Mouse (Mus musculus) embryo, embryonic 10.5 days (tissue): ENCODE measurements around the gene Pidd1.
"Not testable (repeated sequence)": the region's sequence is repeated elsewhere in the genome, so short reads cannot be mapped to it uniquely, and the experiment has no call there.

Source experiments
- DNase-seq: peaks from one replicate; pipeline ENCODE4 v3.0.0-alpha.2; 2015; ENCODE audit warnings: low spot score

Pidd1 gene

DNA sequence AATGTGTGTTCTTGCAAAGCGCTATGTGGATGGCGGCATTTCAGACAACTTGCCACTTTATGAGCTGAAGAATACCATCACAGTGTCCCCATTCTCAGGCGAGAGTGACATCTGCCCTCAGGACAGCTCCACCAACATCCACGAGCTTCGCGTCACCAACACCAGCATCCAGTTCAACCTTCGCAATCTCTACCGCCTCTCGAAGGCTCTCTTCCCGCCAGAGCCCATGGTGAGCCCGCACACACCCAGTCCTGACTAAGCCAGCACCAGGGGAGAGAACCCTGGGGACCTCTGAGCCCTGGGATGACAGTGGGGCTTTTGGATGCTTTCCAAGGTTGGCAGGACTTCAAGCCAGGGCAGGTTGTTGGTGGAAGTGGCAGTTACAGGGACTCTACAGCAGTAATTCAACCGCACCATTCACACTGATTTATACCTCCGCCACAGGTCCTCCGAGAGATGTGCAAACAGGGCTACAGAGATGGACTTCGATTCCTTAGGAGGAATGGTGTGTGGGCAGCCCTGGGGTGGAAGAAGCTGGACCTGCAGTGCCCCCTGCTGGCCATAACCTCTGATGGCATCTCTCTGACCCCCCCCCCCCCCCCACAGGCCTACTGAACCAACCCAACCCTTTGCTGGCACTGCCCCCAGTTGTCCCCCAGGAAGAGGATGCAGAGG lies 14.3 kb upstream of the Pidd1 start:
- DNase-seq = peak; percentile 61

DNA sequence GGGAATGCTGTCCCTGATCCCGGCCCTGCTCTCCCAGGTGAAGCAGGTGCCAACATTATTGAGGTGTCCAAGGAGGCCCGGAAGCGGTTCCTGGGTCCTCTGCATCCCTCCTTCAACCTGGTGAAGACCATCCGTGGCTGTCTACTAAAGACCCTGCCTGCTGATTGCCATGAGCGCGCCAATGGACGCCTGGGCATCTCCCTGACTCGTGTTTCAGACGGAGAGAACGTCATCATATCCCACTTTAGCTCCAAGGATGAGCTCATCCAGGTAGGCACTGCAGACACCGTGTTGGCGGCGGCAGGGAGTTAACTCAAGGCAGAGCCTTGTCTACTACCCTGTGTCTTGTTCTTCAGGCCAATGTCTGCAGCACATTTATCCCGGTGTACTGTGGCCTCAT lies 13.4 kb upstream of the Pidd1 start:
- no peak for DNase-seq

DNA sequence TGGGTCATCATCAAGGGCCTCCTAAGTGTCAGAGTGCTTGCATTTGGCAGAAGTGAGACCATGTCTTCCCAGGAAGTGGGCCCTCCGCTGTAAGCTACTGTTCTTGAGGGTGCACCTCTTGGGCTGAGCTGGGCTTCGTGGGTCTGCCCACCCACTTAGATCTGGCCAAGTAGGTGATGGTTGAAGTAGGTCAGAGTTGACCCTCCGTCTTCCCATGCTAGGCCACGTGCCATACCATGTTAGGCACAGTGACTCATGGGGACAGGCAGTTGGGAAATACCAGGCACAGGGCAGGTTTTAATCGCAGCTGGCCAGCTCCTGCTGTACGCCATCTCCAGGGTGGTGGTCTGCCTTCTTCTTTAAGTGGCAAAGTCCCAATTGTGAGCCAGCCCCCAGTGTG lies 12.9 kb upstream of the Pidd1 start:
- DNase-seq = no peak

DNA sequence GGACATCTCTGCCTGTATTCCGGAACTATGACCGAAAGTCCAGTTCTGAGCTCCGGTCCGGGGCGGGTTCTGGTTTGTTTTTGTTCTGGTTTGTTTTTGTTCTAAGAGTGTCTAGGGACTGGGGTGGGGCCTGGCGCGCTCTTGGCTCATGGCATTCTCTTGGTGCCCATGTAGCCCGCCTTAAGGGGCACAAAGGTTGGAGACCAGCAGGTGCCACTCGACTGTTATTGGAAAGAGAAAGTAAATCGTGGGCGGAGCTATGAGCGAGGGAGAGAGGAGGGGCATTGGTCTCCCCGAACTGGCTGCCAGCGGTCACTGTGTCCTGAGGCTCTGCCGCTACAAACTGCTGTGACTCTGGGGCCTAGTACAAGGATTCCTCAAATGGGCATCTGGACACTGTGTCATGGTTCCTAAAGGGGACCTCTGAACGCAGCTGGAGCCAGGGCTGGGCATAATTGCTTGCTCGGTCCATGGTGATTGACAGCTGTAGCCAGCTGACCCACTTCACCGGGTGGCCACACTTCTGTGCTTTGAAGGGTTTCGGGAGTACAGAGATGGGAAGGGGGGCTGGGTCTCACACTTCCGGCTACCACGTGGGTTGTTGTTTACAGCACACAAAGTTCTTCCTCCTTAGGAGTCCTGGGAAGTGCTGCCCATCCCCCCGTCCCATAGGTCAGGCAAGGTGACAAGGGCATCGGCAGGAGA lies 11.9 kb upstream of the Pidd1 start:
- DNase-seq = peak; percentile 76

DNA sequence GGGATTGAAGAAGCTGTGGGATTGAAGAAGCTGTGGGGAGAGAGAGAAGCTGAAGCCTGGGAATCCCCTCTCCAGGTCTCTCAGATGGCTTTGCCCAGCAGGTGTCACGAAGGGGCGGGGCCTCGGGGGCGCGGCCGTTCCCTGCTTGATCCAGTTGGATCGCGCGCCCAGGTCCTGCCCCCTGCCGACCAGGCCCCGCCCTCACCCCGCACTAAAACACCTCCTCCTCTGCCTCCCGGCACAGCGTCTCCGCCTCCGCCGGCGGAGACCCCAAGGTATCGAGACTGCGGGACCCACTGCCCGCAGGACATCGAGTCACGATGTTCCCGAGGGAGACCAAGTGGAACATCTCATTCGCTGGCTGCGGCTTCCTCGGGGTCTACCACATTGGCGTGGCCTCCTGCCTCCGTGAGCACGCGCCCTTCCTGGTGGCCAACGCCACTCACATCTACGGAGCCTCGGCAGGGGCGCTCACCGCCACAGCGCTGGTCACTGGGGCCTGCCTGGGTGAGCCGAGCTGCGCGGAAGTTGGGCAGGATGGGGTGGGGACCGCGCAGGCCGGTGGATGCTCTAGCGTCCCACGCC lies 11.2 kb upstream of the Pidd1 start, which contains the start of gene Pnpla2:
TSS of gene Pnpla2 (plus strand) at position 232 of the 585 bp plus-strand sequence.
- DNase-seq = peak; percentile 91

DNA sequence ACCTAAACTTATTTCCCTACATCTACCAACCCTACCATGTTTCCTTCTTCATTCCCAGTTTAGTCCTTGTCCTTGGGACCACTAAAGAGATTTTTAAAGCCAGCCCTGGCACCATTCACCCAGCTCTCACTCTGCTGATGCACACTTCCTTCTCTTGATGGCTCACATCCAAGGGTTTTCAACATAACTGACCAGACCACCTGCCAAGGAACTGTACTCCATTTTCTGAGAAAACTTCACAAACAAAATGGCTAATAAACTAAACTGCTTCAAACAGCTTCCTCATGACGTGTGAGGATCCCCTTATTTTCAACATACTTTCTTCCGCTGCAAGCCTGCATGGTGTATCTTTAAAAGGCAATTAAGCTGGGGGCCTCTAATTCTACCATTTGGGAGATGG lies 9.8 kb upstream of the Pidd1 start:
- no peak for DNase-seq

DNA sequence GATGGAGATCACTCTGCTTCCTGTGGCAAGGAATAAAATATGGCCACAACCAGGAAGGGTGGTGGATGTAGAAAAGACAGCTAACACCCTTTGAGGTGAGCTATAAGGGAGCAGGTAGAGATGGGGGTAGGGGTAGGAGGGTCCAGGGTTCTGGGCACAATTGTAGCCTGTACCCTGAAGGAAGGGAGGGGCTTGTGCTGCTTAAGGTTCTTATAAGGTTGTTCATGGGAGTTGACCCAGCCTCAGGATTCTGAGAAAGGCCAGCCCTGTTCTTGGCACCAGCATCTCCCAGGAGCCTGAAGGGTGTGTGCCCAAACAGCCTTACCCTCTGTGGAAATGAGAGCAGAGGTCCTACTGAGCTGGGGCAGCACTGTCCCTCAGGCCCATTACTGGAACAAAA lies 8.1 kb upstream of the Pidd1 start:
- no peak for DNase-seq

DNA sequence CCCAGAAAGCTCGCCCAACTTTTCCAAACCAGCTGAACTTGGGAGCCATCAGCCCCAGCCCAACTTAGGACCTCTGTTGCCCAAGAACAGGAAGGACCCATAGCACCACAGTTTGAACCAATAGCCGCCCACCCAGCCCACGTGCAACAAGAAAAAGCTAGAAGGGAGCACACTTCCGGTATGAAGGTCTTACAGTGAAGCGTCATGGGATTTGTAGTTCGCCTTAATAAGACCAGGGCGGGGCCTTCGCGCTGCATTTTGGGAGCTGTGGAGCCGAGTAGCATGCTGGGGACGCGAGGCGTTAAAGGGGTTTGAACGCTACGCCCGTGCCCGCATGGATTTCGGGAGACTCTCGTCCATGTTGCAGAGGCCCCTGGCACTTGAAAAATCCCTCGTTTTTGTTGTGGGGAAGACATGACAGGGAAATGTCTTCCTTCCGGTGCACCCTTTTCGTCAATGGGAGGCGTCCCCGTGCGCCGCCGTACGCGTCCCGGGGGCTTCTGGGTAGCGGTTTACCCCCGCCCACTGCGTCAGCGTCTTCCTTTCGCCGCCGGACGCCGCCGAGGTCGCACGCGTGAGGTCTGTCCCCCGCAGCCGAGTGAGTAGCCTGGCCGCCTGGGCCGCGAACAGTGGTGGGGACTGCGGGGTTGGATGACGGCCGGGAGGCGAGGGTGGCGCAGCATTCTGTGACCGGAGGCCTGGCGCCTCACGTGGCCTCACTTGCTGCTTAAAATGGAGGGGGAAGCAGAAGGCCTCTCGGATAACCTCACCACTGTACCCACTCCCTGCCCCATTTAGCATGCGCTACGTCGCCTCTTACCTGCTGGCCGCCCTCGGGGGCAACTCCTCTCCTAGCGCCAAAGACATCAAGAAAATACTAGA lies 3.5 kb upstream of the Pidd1 start, which contains the start of gene Rplp2:
TSS of gene Rplp2 (plus strand) at position 261 of the 882 bp plus-strand sequence.
- DNase-seq = peak; percentile 97

DNA sequence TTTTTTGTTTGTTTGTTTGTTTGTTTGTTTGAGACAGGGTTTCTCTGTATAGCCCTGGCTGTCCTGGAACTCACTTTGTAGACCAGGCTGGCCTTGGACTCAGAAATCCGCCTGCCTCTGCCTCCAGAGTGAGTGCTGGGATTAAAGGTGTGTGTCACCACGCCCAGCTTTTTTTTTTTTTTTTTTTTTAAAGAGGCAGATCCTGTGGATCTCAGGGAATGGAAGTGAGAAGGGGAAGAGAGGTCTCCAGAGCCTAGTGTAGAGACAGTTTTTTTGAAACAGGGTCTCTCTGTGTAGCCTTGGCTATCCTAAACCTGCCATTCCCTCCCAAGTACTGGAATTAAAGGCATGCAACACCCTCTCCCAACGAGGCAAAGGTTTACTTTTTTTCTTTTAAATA lies 2.5 kb upstream of the Pidd1 start:
- DNase-seq = not testable (repeated sequence)

DNA sequence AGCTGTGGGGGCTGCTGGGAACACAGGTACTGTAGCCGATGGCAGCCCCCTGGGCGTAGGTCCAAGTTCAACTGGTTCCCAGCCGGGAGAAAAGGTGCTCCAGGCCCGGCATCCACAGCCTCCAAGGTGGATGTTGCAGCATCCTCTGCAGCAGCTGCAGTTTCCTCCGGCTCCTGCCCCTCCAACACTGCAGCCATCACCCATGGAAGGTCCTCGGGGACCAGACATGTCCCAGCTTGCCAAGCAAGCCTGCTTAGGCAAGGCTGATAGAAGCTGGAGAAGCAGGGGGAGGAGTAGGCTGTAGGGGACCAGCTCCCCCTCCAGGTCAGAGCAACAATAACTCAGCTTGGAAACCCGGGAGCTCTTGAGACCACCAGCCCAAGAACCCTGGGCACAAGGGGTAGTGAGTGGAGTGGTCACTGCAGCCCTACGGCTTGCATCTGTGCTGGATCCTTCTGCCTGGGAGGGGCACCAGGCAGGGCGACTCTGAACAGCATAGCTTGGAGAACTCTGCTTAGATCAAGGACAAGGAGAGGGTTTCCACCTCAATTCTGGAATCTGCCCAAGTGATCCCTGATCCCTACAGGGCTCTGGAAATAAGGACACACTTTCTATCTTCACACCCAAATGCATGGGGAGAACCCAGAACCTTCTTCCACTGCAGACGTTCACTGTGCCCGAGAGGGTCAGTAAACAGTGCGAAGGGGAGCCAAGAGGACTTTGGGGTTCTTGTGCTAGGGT lies 574 bp downstream of the Pidd1 start:
- peak; percentile 77 for DNase-seq

DNA sequence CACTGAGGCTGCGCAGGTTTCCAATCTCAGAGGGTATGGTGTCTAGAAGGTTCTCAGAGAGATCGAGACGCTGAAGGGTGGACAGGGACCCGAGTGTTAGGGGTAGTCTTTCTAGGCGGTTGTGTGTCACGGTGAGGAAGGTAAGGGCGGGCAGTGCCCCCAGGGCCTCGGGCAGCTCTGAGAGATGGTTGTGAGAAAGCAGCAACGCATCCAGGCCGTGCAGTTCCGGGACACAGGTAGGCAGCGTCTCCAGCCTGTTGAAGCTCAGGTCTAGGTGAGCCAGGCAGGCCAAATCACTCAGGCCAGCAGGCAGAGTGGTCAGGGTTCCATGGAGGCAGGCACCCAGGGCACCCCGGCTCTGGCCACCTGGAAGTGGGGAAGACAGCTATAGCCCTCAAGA lies 1.6 kb downstream of the Pidd1 start:
- no peak for DNase-seq

DNA sequence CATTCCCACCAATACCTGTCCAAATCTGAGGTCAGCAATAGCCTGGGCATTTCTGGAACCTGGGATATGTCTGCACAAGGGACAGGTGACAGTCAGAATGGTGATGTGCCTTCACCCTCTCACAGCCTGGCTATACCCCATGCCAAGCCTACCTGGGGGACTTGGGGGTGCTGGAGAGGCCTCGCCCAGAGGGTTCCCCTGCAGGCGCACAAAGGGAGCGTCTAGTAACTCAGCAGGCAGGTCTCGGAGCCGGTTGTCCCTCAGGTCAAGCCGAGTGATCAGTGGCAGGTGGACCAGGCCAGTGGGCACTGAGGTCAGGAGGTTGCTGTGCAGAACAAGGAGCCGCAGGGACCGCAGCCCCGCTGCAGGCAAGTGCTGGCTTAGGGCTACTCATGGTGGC lies 2.4 kb downstream of the Pidd1 start:
- DNase-seq = no peak

DNA sequence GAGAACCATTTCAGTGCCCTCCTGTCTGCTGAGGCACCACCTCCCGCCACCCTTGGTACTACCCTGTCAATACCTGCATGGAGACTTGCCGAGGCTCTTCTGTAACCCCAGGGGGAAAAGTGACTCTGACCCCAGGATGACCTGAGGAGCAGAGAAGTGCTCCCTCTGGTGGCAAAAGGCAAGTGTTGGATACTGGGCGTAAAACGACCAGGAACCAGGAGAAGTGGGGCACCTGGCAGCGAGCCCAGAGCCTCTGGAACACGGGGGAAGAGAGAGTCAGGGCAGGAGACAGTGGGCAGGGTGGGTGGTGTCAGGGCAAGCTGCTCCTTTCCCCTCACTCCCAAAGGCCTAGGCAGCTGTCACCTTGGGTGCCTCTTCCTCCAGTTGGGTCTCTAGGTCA lies 3.2 kb downstream of the Pidd1 start:
- DNase-seq = peak; percentile 71

DNA sequence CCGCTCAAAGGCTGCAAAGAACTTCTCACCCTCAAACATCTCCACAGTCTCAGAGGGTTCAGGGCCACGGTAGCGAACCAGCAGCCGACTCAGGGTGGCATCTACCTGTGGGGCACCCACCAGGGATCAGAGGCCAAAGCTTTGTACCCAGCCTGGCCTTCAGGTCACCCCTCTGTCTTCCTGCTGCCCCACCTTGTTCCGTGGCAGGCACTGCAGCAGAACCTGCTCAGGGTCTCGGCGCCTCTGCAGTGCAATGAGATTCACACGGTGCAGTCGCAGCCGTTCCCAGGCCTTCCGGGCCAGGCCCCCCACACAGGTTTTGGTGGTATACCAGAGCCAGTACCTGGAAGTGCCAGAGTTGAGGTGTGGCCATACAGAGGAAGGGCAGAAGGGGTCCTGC lies 4.0 kb downstream of the Pidd1 start:
- DNase-seq = no peak

DNA sequence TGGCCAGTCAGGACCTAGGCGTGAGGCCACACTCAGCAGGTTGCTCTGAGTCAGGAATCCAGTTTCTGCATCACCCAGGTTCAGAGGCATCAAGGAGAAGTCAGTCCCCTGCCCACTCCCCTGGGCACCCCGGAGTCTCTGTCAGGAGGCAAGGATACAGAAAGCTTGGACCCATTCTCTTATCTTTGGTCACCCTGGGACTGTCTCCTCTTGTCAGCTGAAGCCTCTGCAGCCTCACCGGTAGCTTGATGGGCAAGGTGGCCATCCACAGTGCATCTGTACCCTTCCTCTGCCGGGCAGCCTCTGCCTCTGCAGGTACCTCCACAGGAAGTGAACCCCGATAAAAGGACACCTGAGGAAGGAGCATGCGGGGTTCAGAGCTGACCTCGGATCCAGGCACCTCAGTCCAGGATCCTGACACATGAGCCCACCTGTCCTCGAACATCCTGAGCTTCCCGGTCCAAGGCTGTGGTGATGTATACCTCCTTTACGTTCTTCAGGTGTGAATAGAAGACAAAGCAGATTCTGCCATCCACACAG lies 4.6 kb downstream of the Pidd1 start:
- DNase-seq = no peak

DNA sequence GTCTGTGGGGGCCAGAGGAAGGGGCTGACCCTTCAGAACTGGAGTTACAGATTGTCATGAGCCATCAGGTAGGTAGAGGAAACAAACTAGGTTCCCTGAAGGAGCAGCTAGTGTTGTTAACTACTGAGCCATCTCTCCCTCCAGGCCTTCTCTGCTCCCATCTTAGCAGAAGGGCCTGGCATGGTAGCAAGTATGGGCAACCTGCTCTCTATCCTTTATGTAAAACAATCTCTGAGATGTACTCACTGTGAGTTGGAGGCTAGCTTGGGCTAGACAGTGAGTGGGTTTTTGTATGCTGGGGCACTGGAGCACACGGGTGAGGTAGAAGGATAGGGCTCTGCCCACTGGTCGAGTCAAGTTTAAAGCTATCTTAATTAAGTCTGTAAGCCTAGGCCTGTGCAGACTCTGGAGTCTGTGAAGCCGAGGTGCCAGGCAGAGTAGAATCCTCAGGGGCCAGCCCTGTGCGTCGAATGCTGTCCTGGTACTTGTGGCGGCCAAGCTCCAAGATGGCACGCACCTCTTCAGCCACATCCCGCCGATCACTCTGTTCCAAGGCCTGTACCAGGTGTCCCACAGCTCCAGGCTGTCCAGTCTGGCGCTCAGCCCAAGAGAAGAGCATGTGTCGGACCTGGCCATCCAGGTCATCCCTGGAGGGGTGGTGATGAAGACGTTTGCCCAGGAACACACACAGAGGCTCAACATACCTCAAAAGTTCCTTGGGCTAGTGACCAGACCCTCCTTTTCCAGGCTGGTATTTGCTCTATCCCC lies 5.4 kb downstream of the Pidd1 start:
- DNase-seq = no peak

DNA sequence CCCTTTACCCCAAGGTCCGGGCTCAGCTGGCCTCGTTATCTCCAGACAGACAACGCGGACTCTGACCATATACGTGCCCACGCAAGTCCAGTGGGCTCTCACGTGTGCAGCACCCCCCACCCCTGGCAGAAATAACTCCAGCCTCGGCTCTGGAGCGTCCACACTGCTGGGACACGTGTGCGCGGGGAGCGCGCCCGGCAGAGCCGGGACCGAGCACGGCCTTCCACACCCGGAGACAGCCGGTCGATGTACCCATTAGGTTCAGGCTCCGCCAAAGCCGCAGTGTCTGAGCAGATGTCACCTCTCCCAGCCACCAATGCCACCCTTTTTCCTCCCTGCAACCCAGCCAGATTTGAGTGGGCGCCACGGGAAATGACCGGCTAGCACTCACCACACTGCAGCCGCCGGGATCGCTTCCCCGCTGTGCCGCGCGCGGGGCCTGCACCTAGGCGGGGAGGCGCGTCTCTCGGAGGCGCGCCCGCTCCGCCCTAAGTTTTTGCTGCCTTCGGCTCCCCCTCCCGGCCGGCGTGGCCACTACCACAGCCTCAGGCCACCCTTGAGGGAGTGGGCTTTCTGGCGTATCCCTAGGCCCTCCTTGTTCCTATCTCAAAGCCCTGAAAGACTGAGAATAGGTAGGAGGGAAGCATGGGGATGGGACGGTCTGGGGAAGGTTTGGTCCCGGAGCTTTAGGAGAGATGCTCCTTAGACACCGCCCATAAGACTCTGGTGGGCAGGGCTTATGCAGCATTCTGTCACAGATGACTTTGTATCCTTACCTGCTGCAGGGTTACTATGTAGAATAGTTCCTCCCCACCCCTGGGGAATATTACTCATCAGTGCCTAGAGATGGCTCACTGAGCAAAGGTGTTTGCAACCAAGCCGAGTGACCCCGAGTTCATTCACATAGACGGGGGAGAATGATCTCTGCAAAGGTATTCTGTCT lies 6.4 kb downstream of the Pidd1 start, which contains the start of gene Slc25a22:
TSS of gene Slc25a22 (minus strand) at position 715 of the 943 bp plus-strand sequence.
- peak; percentile 89 for DNase-seq

DNA sequence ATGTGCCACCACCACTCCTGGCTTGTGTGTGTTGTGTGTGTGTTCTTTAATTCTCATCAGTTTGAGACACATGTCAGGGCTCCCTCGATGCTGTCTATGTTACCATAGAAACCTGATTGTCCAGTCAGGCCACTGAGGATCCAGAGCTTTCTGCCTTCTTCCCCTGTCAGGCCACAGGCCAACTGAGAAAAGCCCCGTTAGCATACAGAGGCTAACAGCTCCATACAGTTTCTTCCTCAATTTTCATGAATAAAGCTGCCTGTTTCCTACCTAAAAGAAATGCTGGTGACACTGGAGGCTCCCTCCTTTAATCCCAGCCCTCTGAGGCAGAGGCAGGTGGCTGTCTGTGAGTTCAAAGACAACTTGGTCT lies 7.3 kb downstream of the Pidd1 start:
- no peak for DNase-seq

DNA sequence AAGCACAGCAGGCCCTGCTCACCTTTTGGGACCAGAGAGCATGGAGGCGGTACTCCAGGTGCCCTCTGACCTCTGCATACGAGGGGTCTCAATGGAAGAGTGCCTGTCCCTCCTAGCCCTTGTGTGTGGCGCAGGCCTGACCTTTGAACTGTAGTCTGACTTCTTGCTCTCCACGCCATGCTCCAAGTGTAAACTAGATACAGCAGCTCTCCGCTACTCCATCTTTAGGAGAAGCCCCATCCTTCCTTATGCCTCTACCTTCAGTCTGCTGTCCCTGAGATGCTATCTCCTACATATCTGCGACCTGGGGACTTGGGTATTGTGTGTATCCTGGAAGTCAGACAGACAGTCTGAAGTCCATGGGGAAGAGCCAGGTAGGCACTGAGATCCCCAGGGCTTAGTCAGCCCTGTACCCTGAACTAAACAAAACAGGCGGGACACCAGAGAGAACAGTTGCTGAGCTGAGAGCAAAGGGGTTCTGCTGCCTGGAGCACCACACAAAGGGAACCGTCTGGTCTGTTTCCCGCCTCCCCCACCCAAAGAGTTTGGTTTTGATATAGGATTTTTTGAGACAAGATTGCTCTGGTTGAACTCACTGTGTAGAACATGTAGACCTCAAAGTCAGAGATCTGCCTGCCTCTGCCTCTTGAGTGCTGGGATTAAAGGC lies 7.8 kb downstream of the Pidd1 start:
- DNase-seq = no peak
